23 mouse cellular contexts compared by ENCODE assay signal in genomic region chr14:57276481-57277012, GRCm38 (mm10).
"Had no signal": no experiment of that assay in that cellular context is flagged by ENCODE, and none has a peak within 500 bp of the region (broad histone marks: within the 10 kb centered on the region; RNA-seq: fewer than 3 reads in every experiment).

No protein-coding gene starts in this region.

- ATAC-seq: liver, embryonic 12.5 days; midbrain, embryonic 15.5 days had no signal

- H3K4me1 ChIP-seq: kidney, embryonic 15.5 days; limb, embryonic 10.5 days; limb, embryonic 13.5 days; liver, embryonic 12.5 days; liver, embryonic 15.5 days; lung, embryonic 15.5 days; megakaryocyte, embryonic 14.5 days; midbrain, embryonic 15.5 days; neural tube, embryonic 12.5 days; neural tube, embryonic 15.5 days had no signal

- DNase-seq: kidney, adult 8-10 months; kidney, postnatal 10 days; kidney, postnatal 36 days; liver; lung, adult 18-20 months; lung, postnatal 10 days; lung, postnatal 36 days; right cerebral cortex, adult 18-20 months; right cerebral cortex, postnatal 14 days; right cerebral cortex, postnatal 4 days; thymus, adult 2 months; thymus, postnatal 14 days had no signal

- H3K27ac ChIP-seq: kidney, embryonic 15.5 days; limb, embryonic 10.5 days; limb, embryonic 13.5 days; liver, embryonic 12.5 days; liver, embryonic 15.5 days; lung, embryonic 15.5 days; midbrain, embryonic 10.5 days; midbrain, embryonic 15.5 days; neural tube, embryonic 12.5 days; neural tube, embryonic 15.5 days had no signal

- H3K9ac ChIP-seq: kidney, embryonic 15.5 days; limb, embryonic 13.5 days; liver, embryonic 12.5 days; liver, embryonic 15.5 days; lung, embryonic 15.5 days; midbrain, embryonic 15.5 days; neural tube, embryonic 12.5 days; neural tube, embryonic 15.5 days had no signal

- H3K4me3 ChIP-seq: kidney, embryonic 15.5 days; limb, embryonic 10.5 days; limb, embryonic 13.5 days; liver, embryonic 12.5 days; liver, embryonic 15.5 days; lung, embryonic 15.5 days; megakaryocyte, embryonic 14.5 days; midbrain, embryonic 10.5 days; midbrain, embryonic 15.5 days; neural tube, embryonic 12.5 days; neural tube, embryonic 15.5 days had no signal

- H3K9me3 ChIP-seq: kidney, embryonic 15.5 days; limb, embryonic 10.5 days; limb, embryonic 13.5 days; liver, embryonic 12.5 days; liver, embryonic 15.5 days; lung, embryonic 15.5 days; megakaryocyte, embryonic 14.5 days; midbrain, embryonic 10.5 days; midbrain, embryonic 15.5 days; neural tube, embryonic 12.5 days; neural tube, embryonic 15.5 days had no signal

- H3K36me3 ChIP-seq: kidney, embryonic 15.5 days; limb, embryonic 10.5 days; limb, embryonic 13.5 days; liver, embryonic 12.5 days; liver, embryonic 15.5 days; lung, embryonic 15.5 days; midbrain, embryonic 10.5 days; midbrain, embryonic 15.5 days; neural tube, embryonic 12.5 days; neural tube, embryonic 15.5 days had no signal

- H3K4me2 ChIP-seq: kidney, embryonic 15.5 days; limb, embryonic 13.5 days; liver, embryonic 12.5 days; liver, embryonic 15.5 days; lung, embryonic 15.5 days; midbrain, embryonic 15.5 days; neural tube, embryonic 12.5 days; neural tube, embryonic 15.5 days had no signal

- H3K27me3 ChIP-seq: kidney, embryonic 15.5 days; limb, embryonic 13.5 days; liver, embryonic 12.5 days; liver, embryonic 15.5 days; lung, embryonic 15.5 days; megakaryocyte, embryonic 14.5 days; midbrain, embryonic 15.5 days; neural tube, embryonic 12.5 days; neural tube, embryonic 15.5 days had no signal
